Mouse (Mus musculus) mature B cell (primary cell): ENCODE data around the gene 1700017B05Rik.
"Not testable (repeated sequence)": the region's sequence is repeated elsewhere in the genome, so short reads cannot be mapped to it uniquely, and the experiment has no call there.

ENCODE experiments used
- in situ Hi-C: fragments of 300-500 bp; cut with MboI; formaldehyde crosslinking; loops from 2 replicates; pipeline ENCODE4 v1.14.3; 2019

The 1700017B05Rik gene

DNA sequence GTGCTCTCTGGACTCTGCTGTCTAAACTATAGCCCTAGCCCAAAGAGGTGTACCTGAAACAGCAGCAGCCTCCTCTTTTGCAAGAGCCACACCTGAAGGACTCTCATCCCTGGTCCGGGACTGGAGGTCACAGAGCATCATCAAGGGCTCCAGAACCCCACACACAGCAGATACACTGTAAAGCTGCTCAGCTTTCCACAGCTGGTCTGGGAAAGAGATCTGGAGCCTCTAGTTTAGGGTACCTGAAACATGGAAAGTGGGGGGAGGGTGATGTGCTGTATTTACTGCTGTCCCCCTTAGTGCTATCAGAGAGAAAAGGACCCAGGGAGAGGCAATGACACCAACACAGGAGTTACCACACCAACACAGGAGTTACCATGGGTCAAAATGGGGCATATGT, 42.9 kb downstream of the 1700017B05Rik start:
- in situ Hi-C loops = no loop called here

DNA sequence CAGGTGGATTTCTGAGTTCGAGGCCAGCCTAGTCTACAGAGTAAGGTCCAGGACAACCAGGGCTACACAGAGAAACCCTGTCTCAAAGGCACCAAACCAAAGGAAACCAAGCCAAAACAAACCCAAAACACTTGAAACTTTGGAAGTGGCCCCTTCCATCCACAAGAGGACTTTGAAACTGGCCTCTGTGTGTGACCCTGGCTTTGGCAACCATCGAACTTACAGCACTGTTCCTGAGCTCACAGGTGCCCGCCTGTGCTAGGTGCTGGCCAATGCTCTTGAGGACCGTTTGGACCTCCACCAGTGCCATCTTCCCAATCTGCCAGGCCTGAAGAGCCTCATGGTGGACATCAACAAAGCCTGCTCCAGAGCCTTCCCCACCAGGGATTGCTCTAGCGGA, 43.6 kb downstream of the 1700017B05Rik start:
- in situ Hi-C loops = no loop called here

DNA sequence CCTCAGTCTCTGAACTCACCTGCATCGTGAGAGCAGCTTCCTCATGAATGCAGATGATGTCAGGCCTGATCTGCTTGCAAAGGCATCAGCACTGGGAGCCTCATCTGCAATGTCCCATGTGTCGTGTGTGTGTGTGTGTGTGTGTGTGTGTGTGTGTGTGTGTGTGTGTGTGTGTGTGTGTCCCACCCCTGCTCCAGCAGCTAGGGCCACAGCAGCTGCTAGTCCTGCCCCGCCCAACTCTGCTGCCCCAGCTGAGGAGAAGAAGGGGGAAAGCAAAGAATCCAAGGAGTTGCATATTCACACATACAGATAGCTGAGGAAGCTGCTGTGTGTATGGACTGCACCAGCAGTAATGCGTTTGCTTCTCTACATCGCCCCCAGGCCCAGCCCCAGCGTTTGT, 45.2 kb downstream of the 1700017B05Rik start:
- in situ Hi-C loops = no loop called here

DNA sequence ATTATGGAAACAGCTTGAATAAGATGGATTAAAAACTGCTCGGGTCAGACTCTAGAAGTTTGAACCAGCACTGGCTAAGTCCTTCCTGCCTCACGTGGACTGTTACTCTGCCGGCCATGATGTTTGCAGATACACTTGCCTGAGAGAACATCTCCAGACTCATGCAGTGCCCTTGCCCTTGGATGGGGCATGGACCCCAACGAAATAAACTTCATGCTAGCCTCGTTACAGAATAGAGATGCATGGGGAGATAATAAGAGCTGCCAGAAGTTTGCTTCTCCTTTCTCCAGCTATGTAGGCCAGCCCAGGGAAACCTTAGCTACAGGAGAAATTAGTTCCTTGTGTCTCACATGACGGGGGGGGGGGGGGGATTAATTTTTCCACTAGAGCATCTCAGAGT, 47.9 kb downstream of the 1700017B05Rik start:
- in situ Hi-C loops = no loop called here

DNA sequence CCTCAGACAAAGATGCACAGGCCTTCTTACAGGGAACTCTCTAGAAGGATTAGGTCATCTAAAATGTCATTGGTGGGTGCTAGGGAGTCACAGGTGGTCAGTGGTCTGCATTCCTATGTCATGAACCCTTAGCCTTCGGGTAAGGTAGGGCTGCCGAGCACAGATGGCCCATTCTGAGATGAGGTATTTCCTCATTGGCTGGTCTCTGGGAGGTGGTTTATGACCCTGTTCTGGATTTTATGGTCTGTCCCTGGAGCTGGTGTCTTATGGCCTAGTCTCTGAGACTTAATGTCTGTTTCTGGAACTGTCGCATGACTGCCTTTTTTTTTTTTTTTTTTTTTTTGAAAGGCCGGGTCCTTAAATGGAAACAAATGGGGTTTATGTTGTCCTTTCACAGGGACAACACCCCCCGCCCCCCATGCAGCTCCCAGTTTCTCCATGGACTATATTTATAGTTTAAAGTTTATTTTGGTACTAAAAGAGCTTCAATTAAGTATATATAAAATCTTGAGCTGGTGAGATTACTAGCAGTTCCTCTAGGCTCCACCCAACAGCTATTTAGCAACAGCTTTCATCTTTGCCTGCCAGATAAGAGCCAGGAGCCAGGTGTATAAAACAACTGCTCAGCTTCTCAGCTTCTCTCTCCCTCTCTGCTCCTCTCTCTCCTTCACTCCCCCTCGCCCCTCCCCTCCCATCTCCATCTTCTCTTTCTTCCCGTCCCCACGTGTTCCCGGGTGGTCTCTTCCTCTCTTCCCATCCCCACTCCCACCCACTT, 49.8 kb downstream of the 1700017B05Rik start:
- in situ Hi-C loops = no loop called here

DNA sequence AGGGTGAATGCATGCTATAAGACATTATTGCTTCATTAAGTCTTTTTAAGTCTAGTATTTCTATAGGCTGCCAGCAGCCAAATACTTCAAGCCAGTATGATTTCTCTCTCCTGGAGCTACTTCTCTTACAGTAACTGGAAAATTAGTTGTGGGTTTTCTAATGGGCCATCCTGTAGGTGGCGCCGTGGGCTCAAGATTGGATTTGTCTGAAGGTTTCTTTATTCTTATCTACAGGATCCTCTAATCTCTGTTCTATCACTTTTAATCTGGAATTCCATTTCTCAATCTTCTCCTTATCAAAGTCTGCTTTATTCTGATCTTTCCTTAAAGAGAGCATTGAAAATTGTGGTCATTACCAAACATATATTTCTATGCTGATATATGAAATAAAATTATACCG, 53.1 kb downstream of the 1700017B05Rik start:
- in situ Hi-C loops = no loop called here

DNA sequence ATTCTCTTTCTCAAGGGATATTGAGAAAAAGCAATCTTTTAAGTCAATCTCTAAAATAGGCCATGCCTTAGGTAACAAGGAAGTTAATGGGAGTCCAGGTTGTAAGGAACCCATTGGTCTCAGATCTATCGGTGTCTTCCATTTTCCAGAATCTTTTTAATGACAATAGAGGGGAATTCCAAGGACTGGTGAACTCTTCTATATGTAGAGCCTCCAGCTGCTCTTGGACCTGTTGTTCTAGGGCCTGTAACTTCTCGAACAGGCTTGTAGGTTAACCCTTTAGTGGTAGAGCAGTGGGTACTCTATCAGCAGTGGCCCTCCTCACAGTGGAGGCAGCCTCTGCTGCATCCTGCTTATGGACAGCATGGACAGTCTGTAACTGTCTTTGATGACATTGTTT, 55.5 kb downstream of the 1700017B05Rik start:
- in situ Hi-C loops = no loop called here

DNA sequence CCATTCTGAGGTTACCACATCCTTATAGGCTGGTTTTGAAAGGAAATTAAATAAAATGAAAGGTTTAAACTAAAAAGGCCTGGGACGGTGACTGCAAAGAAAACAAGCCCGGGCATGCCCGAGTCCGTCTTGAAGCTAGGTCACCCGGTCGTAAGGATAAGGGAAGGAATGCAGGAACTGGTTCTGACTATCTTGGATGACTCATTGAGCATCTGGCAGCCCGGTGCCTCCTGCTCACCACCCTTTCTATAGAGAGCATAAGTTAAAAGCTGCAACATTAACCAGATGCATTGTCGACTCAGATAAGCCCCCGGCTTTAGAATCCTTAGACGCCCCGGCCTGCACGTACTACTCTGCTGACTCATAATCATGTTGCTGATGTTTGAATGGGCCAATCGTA, 58.8 kb downstream of the 1700017B05Rik start:
- in situ Hi-C loops = not testable (repeated sequence)
